Mouse (Mus musculus) midbrain, embryonic 14.5 days (tissue): ENCODE measurements around the gene Slco1a4. TPM values are rescaled to one million over a fixed set of nuclear protein-coding genes. Genes with fewer than 3 reads are reported as not detected.
"Not testable (repeated sequence)": the region's sequence is repeated elsewhere in the genome, so short reads cannot be mapped to it uniquely, and the experiment has no call there.

Experiments used
- ATAC-seq: fragments of 200-750 bp; cut with Nextera tagmentation; 2 replicates; pipeline ENCODE4 v1.8.0; 2017; ENCODE audit warnings: moderate number of reproducible peaks, moderate library complexity; ENCODE audit not compliant: low FRiP score, low TSS enrichment
- DNase-seq: peaks from one replicate; pipeline ENCODE4 v3.0.0-alpha.2; 2015
- H3K27ac ChIP-seq: fragments of 300-500 bp; sonication (generic); replicated peaks from 2 replicates; pipeline ENCODE4 v1.5.1; 2014; ENCODE audit warnings: mild to moderate bottlenecking, low read depth, low read length, moderate library complexity
- H3K27me3 ChIP-seq: fragments of 300-500 bp; sonication (generic); 2 replicates; pipeline ENCODE4 v1.6.1; 2014; ENCODE audit warnings: low read length, control low read depth, mixed read lengths; ENCODE audit not compliant: control insufficient read depth, insufficient read depth
- H3K36me3 ChIP-seq: fragments of 300-500 bp; sonication (generic); 2 replicates; pipeline ENCODE4 v1.6.1; 2014; ENCODE audit warnings: low read length, control low read depth; ENCODE audit not compliant: control insufficient read depth, insufficient read depth
- H3K4me1 ChIP-seq: fragments of 300-500 bp; sonication (generic); 2 replicates; pipeline ENCODE4 v1.6.1; 2014; ENCODE audit warnings: mild to moderate bottlenecking, antibody characterized with exemption, low read length, control low read depth; ENCODE audit not compliant: control insufficient read depth, insufficient read depth
- H3K4me2 ChIP-seq: fragments of 300-500 bp; sonication (generic); 2 replicates; pipeline ENCODE4 v1.6.1; 2014; ENCODE audit warnings: mild to moderate bottlenecking, low read length, moderate library complexity
- H3K4me3 ChIP-seq: fragments of 300-500 bp; sonication (generic); replicated peaks from 2 replicates; pipeline ENCODE4 v1.5.1; 2014; ENCODE audit warnings: low read depth, low read length
- H3K9ac ChIP-seq: fragments of 300-500 bp; sonication (generic); replicated peaks from 2 replicates; pipeline ENCODE4 v1.6.1; 2014; ENCODE audit warnings: mild to moderate bottlenecking, low read length, moderate library complexity
- H3K9me3 ChIP-seq: fragments of 300-500 bp; sonication (generic); 2 replicates; pipeline ENCODE4 v1.6.1; 2016; ENCODE audit warnings: low read length, control low read depth, mixed read lengths; ENCODE audit not compliant: control insufficient read depth
- WGBS: fragments of 180-500 bp; shearing (Covaris S2); extraction: QIAGEN DNeasy Blood & Tissue Kit; methylation state at CpG from one replicate; pipeline ENCODE4 v1.1.7; 2014; 5-methylcytosine and 5-hydroxymethylcytosine counted together
- polyA plus RNA-seq: library from polyadenylated mRNA; unstranded; fragments of >200 nt; fragmentation: Nextera tagmentation; extraction: Ambion mirVana; gene quantifications from 2 replicates; pipeline ENCODE4 v1.2.1, GENCODE M21; 2014

Gene Slco1a4
- 0.96 and 1.3 TPM in 2 replicates for polyA plus RNA-seq

DNA sequence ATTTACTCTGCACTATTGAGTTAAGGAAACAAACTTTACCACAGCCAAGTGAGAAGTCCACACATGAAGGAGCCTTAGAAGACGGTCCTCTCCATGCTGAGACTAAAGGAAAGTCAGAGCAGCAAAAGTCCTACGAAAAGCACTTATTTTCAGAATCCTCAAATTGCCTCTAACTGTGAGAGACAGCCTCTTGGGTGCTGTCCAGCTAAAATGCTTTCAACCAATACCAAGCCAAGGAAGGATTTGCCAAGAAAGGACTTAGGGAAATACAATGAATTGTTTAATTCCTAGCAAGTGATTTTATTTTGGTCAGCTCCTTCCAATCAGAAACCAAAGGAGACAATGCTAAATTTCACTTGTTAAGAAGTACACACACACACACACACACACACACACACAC is at the start of gene Slco1a4:
Gene Slco1a4, minus strand, starts transcription at position 115 of the 400 bp plus-strand sequence.
- no peaks in the 10 kb centered on the region for H3K27me3 ChIP-seq
- ATAC-seq (no peak), DNase-seq (peak; percentile 19)
- H3K27ac ChIP-seq, result no peak within 1 kb of the TSS
- 86% methylated on average over 2 of the region's 2 CpGs for WGBS
- no peaks in the 10 kb centered on the region for H3K9me3 ChIP-seq
- H3K36me3 ChIP-seq, result no peaks in the 10 kb centered on the region
- no peaks in the 10 kb centered on the region for H3K4me1 ChIP-seq
- no peak within 1 kb of the TSS for H3K4me2 ChIP-seq
- no peak within 1 kb of the TSS for H3K4me3 ChIP-seq
- no peak within 1 kb of the TSS for H3K9ac ChIP-seq

DNA sequence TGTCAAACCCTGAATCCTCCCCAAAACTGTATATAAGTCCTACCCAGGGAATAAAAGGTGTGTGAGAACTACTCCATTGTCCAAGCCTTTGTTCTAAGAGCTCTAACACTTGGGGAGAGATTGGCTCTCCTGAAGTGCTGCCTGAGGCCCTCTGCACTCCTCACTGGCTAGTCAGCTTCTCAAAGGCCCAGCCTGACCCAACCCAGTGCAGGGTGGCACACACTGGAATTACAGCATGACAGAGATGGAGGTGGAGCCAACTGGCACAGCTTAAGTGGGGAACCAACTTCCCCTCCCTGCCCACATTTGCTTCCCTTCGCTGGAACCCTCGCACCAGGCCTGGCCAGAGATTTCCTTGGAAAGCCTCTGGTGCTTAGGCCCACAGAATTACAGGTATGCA is 42.2 kb upstream of the Slco1a4 start:
- no peaks in the 10 kb centered on the region for H3K4me1 ChIP-seq
- H3K27me3 ChIP-seq, result no peaks in the 10 kb centered on the region
- ATAC-seq (no peak), DNase-seq (no peak)
- no peak overlapping the region for H3K4me2 ChIP-seq
- WGBS, result 65% methylated on average over 2 of the region's 2 CpGs
- H3K9ac ChIP-seq, result no peak overlapping the region
- H3K9me3 ChIP-seq, result no peaks in the 10 kb centered on the region
- H3K36me3 ChIP-seq, result no peaks in the 10 kb centered on the region
- H3K27ac ChIP-seq, result no peak overlapping the region
- H3K4me3 ChIP-seq, result no peak overlapping the region

DNA sequence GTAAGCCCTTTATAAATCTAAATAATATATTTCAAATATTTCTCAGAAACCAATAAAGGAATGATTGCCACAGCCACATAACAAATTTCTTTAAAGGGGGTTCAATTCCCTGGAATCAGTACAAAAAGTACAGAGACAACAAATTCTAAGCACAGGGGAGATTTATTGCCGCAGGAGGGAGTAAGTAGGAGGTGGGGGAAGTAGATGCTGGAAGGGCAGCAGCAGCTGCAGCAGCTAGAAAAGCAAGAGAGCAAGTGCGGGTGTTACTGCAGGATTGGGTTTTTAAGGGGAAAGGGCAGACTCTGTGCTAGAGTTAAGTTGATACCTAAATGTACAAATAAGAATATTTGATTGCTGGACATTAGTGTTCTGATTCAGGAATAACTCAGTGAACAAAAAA is 33.7 kb upstream of the Slco1a4 start:
- DNase-seq (no peak), ATAC-seq (no peak)
- H3K27me3 ChIP-seq, result no peaks in the 10 kb centered on the region
- H3K36me3 ChIP-seq, result no peaks in the 10 kb centered on the region
- no peak overlapping the region for H3K4me2 ChIP-seq
- H3K27ac ChIP-seq, result no peak overlapping the region
- no peak overlapping the region for H3K4me3 ChIP-seq
- WGBS, result 62% methylated on average over 2 of the region's 2 CpGs
- H3K9ac ChIP-seq, result no peak overlapping the region
- H3K4me1 ChIP-seq, result no peaks in the 10 kb centered on the region
- H3K9me3 ChIP-seq, result no peaks in the 10 kb centered on the region

DNA sequence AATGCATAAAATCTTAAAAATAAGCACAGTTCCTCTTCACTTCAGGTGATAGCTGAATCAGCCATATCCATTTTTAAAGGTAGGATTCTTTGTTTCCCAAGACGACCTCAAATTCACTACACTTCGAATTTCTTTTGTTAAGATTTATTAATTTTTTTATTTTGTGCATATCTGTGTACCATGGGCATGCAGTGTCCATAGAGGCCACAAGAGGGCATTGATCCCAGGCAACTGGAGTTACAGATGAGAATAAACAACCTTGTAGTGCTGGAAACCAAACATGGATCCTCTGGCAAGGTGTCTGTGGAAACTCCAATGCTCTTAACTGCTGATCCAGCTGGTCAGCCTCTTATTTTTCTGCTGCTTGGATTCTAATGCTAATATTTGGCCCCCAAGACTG is 32.2 kb upstream of the Slco1a4 start:
- 72% methylated on average over 2 of the region's 2 CpGs for WGBS
- H3K9me3 ChIP-seq, result no peaks in the 10 kb centered on the region
- DNase-seq (peak; percentile 1), ATAC-seq (no peak)
- H3K4me2 ChIP-seq, result no peak overlapping the region
- no peaks in the 10 kb centered on the region for H3K36me3 ChIP-seq
- H3K9ac ChIP-seq, result no peak overlapping the region
- H3K4me1 ChIP-seq, result no peaks in the 10 kb centered on the region
- H3K27ac ChIP-seq, result no peak overlapping the region
- H3K27me3 ChIP-seq, result no peaks in the 10 kb centered on the region
- H3K4me3 ChIP-seq, result no peak overlapping the region

DNA sequence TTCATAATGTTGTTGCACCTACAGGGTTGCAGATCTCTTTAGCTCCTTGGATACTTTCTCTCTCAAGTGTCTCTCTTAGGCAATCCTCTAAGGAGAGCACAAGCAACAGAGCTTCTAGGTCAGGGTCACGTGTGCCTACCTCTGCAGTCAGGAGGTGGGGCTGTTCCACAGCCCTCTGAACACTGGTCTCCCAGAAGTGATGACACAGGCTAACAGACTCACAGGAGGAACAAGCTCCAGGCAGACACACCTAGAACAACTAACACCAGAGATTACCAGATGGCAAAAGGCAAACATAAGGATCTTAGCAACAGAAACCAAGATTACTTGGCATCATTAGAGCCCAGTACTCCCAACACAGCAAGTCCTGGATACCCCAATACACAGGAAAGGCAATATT is 26.6 kb upstream of the Slco1a4 start:
- no peak overlapping the region for H3K9ac ChIP-seq
- no peaks in the 10 kb centered on the region for H3K27me3 ChIP-seq
- no peaks in the 10 kb centered on the region for H3K36me3 ChIP-seq
- no peak overlapping the region for H3K4me2 ChIP-seq
- no peak for DNase-seq
- H3K4me3 ChIP-seq, result no peak overlapping the region
- ATAC-seq, result no peak
- WGBS, result 63% methylated on average over 1 of the region's 1 CpGs
- H3K9me3 ChIP-seq, result no peaks in the 10 kb centered on the region
- H3K4me1 ChIP-seq, result no peaks in the 10 kb centered on the region
- no peak overlapping the region for H3K27ac ChIP-seq

DNA sequence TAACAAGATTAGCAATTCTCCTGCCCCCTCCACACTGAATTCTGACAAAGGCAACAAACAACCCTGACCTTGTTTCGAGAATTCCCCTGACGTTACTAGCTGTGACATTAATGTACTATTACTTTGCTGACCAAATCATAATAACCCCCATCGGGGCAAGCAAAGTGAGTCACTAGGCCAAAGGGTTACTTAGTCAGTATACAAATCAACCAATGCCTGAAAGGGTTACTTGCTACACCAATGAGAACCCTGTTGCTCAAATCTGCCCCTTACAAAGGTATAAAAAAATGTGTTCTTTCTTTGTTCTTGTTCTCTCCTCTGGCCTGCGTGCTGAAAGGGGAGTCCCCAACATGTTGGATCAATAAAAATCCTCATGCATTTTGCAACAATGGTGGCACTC is 19.7 kb upstream of the Slco1a4 start:
- not testable (repeated sequence) for H3K27me3 ChIP-seq, H3K4me3 ChIP-seq, ATAC-seq, H3K4me1 ChIP-seq, DNase-seq, H3K9me3 ChIP-seq, H3K9ac ChIP-seq, H3K27ac ChIP-seq, H3K4me2 ChIP-seq, H3K36me3 ChIP-seq
- WGBS, result 76% methylated on average over 4 of the region's 4 CpGs

DNA sequence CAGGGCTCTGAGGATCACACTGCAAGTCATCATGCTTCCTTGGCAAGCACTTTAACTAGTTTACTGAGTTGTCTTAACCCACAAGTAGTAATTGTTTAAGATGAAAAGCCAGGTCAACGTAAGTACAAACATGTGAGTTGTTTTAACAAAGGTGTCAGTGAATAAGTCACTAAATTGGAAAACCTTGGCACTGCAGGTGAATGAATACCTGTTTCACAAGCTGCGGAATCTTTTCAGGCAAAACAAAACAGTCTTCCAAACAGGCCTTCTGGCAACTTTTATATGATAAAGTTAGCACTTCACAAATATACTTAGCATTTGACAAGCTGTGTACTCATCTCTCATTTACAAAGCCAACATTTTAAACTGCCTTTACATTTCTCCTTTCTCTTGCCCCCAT is 15.7 kb upstream of the Slco1a4 start:
- ATAC-seq, result no peak
- H3K9ac ChIP-seq, result no peak overlapping the region
- no peaks in the 10 kb centered on the region for H3K27me3 ChIP-seq
- no peak overlapping the region for H3K4me2 ChIP-seq
- no peak overlapping the region for H3K27ac ChIP-seq
- no peak for DNase-seq
- H3K9me3 ChIP-seq, result no peaks in the 10 kb centered on the region
- no peaks in the 10 kb centered on the region for H3K4me1 ChIP-seq
- 91% methylated on average over 2 of the region's 2 CpGs for WGBS
- no peaks in the 10 kb centered on the region for H3K36me3 ChIP-seq
- H3K4me3 ChIP-seq, result no peak overlapping the region

DNA sequence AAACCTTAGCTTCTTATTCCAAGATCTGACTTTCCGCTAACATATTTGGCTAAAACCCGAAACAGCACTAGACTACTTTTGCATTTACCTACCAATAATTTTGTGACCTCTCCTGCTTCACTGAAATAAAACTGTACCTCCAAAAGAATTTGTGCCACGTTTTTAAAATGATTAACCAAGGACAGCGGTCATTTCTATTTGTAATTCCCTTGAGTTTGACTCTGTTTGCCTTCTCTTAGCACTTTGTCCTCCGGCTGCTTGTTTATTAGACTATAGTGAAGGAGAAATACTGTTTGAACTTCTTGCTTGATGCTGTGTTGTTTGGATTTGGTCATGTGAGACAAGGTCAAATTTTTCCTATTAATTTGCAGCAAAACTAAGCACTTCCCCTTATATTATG is 12.7 kb upstream of the Slco1a4 start:
- Histone ChIP-seq H3K4me1 (no peaks in the 10 kb centered on the region), H3K9ac (no peak overlapping the region), H3K27ac (no peak overlapping the region), H3K4me3 (no peak overlapping the region), H3K4me2 (no peak overlapping the region), H3K36me3 (no peaks in the 10 kb centered on the region), H3K9me3 (no peaks in the 10 kb centered on the region), H3K27me3 (no peaks in the 10 kb centered on the region)
- 87% methylated on average over 5 of the region's 5 CpGs for WGBS
- ATAC-seq (no peak), DNase-seq (no peak)

DNA sequence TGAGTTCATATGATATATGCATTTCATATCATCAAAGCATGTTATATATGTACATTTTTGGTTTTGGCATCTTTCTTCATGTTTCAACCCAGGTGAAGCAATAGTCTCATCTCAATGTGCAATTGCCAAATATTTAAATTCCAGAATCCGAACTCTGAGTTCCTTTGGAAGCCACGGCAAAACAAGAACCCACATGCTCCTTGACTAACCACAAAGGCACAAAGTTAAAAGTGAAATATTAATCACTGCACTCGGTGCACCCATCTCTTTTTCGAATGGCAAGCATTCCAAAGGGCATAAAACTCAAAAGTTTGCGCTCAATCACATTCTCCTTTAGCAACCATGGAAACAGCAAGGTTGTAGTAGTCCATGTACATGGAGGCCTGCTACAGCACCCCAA is 10.0 kb upstream of the Slco1a4 start:
- no peak overlapping the region for H3K9ac ChIP-seq
- no peak overlapping the region for H3K4me2 ChIP-seq
- ATAC-seq (no peak), DNase-seq (no peak)
- H3K36me3 ChIP-seq, result no peaks in the 10 kb centered on the region
- H3K4me1 ChIP-seq, result no peaks in the 10 kb centered on the region
- WGBS, result 86% methylated on average over 5 of the region's 5 CpGs
- no peaks in the 10 kb centered on the region for H3K27me3 ChIP-seq
- no peak overlapping the region for H3K4me3 ChIP-seq
- H3K9me3 ChIP-seq, result no peaks in the 10 kb centered on the region
- H3K27ac ChIP-seq, result no peak overlapping the region
